Mouse (Mus musculus) ES-Bruce4 (cell line): Measurements from ENCODE around the gene Wdr44. TPM values are rescaled to one million over a fixed set of nuclear protein-coding genes. Genes with fewer than 3 reads are reported as not detected.

Source experiments
- H3K27ac ChIP-seq: 2 replicates; pipeline ENCODE4 v1.5.1; 2012; ENCODE audit warnings: low read length, inconsistent platforms; ENCODE audit not compliant: insufficient read depth
- H3K27me3 ChIP-seq: 2 replicates; pipeline ENCODE4 v1.6.1; 2012; ENCODE audit warnings: mild to moderate bottlenecking, low read length, inconsistent platforms; ENCODE audit not compliant: control insufficient read depth, poor library complexity, insufficient read depth, severe bottlenecking
- H3K36me3 ChIP-seq: 2 replicates; pipeline ENCODE4 v1.6.1; 2012; ENCODE audit warnings: inconsistent platforms, mild to moderate bottlenecking, low read length, moderate library complexity; ENCODE audit not compliant: control insufficient read depth, poor library complexity, insufficient read depth, severe bottlenecking
- H3K4me1 ChIP-seq: one replicate; pipeline ENCODE4 v1.8.1; 2011; ENCODE audit warnings: low read length; ENCODE audit not compliant: control insufficient read depth, insufficient read depth
- H3K4me3 ChIP-seq: 2 replicates; pipeline ENCODE4 v1.5.1; 2011; ENCODE audit warnings: low read depth, mild to moderate bottlenecking, low read length
- H3K9ac ChIP-seq: 2 replicates; pipeline ENCODE4 v1.6.1; 2012; ENCODE audit warnings: low read depth, mild to moderate bottlenecking, inconsistent platforms; ENCODE audit not compliant: poor library complexity, severe bottlenecking
- H3K9me3 ChIP-seq: replicated peaks from 2 replicates; pipeline ENCODE4 v1.6.1; 2012; ENCODE audit warnings: mild to moderate bottlenecking, low read length, inconsistent platforms; ENCODE audit not compliant: control insufficient read depth, poor library complexity, insufficient read depth, severe bottlenecking
- CTCF ChIP-seq: IDR thresholded peaks from one replicate; pipeline ENCODE4 v1.8.1; 2011; ENCODE audit warnings: low read depth, low read length
- EP300 ChIP-seq: IDR thresholded peaks from 2 replicates; pipeline ENCODE4 v1.6.1; 2011; ENCODE audit warnings: low read depth, low read length; ENCODE audit not compliant: insufficient read depth
- POLR2A ChIP-seq: IDR thresholded peaks from one replicate; pipeline ENCODE4 v1.8.1; 2011; ENCODE audit warnings: low read length; ENCODE audit not compliant: insufficient read depth
- polyA plus RNA-seq: library from polyadenylated mRNA; stranded (reverse); fragments of >200 nt; gene quantifications from 2 replicates; pipeline ENCODE4 v1.2.4, GENCODE M21; 2011; ENCODE audit warnings: low read depth; ENCODE audit not compliant: missing spikeins, insufficient read depth, insufficient read length

Wdr44 gene
- polyA plus RNA-seq, 1 experiment = 12.1 TPM

GRCm38 (mm10) chrX:23677511-23677910 is 15.3 kb upstream of the Wdr44 start:
- no peaks in the 10 kb centered on the region for H3K36me3 ChIP-seq
- H3K9me3 ChIP-seq = no peaks in the 10 kb centered on the region
- no peaks in the 10 kb centered on the region for H3K27me3 ChIP-seq
- no peak overlapping the region for H3K9ac ChIP-seq
- no peaks in the 10 kb centered on the region for H3K4me1 ChIP-seq
- TF ChIP-seq CTCF = no peak
- no peak for TF ChIP-seq EP300
- no peak for TF ChIP-seq POLR2A
- no peak overlapping the region for H3K4me3 ChIP-seq
- H3K27ac ChIP-seq = no peak overlapping the region

- Histone ChIP-seq H3K27ac (no peak overlapping the region; the same call in 1 of the 2 replicates), H3K27me3 (no peaks in the 10 kb centered on the region), H3K9ac (no peak overlapping the region), H3K4me3 (no peak overlapping the region; the same call in 1 of the 2 replicates), H3K36me3 (no peaks in the 10 kb centered on the region), H3K9me3 (no peaks in the 10 kb centered on the region), H3K4me1 (no peaks in the 10 kb centered on the region)
- no peak for TF ChIP-seq POLR2A
- TF ChIP-seq CTCF = no peak
- no peak for TF ChIP-seq EP300
Observed at GRCm38 (mm10) chrX:23692336-23692721, 522 bp upstream of the Wdr44 start.

DNA sequence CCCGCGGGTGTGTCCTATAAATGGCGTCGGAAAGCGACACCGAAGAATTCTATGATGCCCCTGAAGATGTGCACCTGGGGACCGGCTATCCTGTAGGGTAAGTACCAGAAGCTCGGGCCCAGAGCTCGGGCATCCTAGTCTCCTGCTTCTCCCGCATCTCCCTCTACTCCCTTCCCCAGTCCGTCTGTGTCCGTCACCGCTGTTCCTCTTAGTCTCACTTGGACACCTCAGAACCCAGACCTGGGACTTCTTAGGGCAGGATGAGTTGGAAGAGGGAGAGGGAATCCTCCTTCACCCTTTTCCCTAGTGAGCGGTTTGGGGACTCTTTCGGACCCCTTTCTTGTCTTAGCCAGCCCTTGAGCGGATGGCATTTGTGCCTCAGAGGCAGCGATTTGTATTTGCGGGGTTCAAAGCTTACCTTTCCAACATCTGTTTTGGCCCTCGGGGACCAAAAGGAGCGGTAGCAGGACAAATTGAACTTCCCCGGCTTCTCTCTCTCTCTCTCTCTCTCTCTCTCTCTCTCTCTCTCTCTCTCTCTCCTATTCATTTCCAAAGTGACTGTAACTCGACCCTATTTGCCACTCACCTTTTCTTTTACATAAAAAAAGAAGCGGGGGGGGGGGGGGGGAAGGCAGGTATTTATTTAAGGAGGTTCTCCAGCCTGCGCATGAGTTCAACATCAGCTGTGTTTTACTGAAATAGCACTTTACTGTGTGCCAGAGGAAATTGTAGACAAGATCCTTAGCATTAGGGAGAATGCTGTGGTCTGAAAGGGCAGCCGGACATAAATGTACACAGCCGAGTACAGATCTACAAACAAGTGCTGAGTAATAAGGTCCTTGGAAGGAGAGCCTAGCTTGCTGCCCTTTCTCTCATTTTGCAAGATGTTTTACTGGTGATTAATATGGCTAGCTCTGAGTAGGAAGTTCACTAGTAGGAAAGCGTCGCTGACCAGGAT is 871 bp downstream of the Wdr44 start:
- Histone ChIP-seq H3K9me3 (no peaks in the 10 kb centered on the region), H3K4me3 (peak overlapping the region; percentile 99), H3K4me1 (no peaks in the 10 kb centered on the region), H3K27ac (peak overlapping the region; percentile 94), H3K36me3 (no peaks in the 10 kb centered on the region), H3K9ac (peak overlapping the region; percentile 87), H3K27me3 (no peaks in the 10 kb centered on the region)
- TF ChIP-seq POLR2A (no peak), EP300 (no peak), CTCF (no peak)

DNA sequence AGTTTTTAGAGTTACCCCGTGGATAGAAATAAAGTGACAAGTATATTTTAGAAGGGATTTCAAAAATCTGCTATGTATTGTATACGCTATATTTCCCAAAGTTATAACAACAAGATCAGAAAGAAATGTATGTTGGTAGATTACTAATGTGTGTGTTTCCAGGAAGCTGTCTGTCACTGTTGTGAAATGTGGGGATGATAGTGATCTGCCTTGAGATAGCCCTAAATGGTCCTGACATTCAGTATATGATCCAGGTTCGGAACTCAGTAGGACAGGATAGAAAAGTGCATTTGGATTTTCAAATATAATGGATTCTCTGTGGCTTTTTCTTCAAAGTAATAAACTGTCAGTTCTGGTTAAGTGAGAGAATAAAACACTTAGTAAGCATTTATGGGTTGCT is 1.7 kb downstream of the Wdr44 start:
- Histone ChIP-seq H3K4me3 (no peak overlapping the region), H3K4me1 (no peaks in the 10 kb centered on the region), H3K27me3 (no peaks in the 10 kb centered on the region), H3K9ac (no peak overlapping the region), H3K36me3 (no peaks in the 10 kb centered on the region), H3K27ac (no peak overlapping the region), H3K9me3 (no peaks in the 10 kb centered on the region)
- TF ChIP-seq CTCF (no peak), POLR2A (no peak), EP300 (no peak)

- no peak for TF ChIP-seq EP300
- no peak for TF ChIP-seq CTCF
- no peak for TF ChIP-seq POLR2A
- Histone ChIP-seq H3K4me1 (no peaks in the 10 kb centered on the region), H3K9ac (no peak overlapping the region)
Observed at GRCm38 (mm10) chrX:23695109-23695508, 2.3 kb downstream of the Wdr44 start.

GRCm38 (mm10) chrX:23697346-23697745 is 4.5 kb downstream of the Wdr44 start:
- H3K4me1 ChIP-seq = no peaks in the 10 kb centered on the region
- no peak overlapping the region for H3K9ac ChIP-seq
- no peaks in the 10 kb centered on the region for H3K9me3 ChIP-seq
- no peak overlapping the region for H3K4me3 ChIP-seq
- no peak overlapping the region for H3K27ac ChIP-seq
- TF ChIP-seq CTCF = no peak
- no peak for TF ChIP-seq POLR2A
- TF ChIP-seq EP300 = no peak
- no peaks in the 10 kb centered on the region for H3K36me3 ChIP-seq
- no peaks in the 10 kb centered on the region for H3K27me3 ChIP-seq

More at GRCm38 (mm10) chrX:23695109-23695508, 2.3 kb downstream of the Wdr44 start:
- Histone ChIP-seq H3K36me3 (no peaks in the 10 kb centered on the region), H3K9me3 (no peaks in the 10 kb centered on the region), H3K27me3 (no peaks in the 10 kb centered on the region), H3K4me3 (no peak overlapping the region), H3K27ac (no peak overlapping the region)
